Mouse (Mus musculus): ENCODE data around the gene Tyw3.

The Tyw3 gene

DNA sequence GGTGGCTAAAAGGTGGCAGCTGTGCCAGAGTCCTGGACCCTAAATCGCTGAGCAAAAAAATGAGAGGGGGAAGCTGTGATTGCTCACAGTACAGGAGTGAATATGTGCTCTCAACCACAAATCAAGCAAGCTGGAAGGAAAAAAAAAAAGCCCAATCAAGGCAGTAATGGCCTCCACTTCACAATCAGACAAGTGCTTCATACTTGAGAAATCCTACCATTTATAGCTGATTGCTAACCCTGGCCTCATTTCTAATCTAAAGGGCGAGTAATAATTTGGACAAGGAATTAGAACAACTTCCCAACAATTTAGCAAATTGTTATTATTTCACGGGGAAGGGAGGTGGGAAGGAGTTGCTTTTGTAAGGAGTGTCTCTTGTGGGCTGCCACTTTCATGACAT is 31.5 kb downstream of the Tyw3 start:
- DNase-seq (ENCODE audit: low spot score in 2 of 2), result no peak

DNA sequence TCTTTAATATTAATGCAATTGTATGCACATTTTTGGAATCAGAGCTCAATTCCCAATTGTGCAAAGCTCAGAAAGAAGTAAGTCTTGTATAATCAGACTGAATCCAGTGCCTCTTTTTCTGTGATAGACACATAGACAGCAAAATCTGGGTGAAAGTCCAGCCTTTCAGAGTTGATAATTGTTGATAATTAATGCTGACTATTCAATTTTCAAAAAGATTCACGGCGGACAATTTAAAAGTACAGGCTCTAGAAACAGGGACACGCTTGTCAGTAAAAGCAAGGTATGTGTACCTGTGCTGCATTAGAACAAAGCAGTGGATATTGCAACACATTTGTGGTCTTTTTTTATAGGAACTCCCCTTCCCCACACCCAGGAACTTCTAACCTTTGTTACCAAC is 34.7 kb downstream of the Tyw3 start:
- DNase-seq (ENCODE audit: low spot score in 2 of 2), result no peak

- no peak for DNase-seq (ENCODE audit: low spot score in 2 of 2)
Measured at GRCm38 (mm10) chr3:154551035-154551411, 45.9 kb downstream of the Tyw3 start.

DNA sequence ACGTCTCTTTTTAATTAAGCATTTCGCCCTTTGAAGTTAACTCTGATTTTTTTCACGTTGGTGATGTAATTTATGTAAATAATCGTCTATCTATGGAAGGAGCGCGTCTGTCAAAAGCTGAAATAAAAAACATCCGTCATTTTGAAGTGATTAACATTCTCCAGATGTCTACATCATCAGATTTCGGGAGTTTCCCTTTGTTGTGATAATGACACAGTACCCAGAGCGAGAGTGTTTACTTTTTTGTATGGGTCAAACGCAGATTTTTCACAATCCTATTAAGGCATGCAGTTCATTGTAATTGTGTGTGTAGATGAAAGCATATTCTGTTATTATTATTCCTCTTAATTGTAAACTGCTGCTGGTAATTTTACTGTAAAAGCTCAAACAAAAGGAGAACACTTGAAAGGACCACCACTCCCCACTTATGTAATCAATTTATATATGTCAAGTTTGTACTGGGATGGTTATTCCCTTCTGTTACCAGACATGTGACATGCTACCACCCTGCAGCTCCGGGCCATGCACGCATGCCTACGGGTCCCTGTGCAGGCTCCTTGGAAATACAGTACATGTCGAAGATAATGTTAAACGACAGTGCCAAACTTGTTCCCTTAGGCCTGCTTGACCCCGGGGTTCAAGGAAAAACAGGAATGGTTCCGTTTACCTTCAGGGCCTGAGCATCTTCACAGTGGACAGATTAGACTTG is 46.4 kb downstream of the Tyw3 start:
- DNase-seq (ENCODE audit: low spot score in 2 of 2), result no peak

DNA sequence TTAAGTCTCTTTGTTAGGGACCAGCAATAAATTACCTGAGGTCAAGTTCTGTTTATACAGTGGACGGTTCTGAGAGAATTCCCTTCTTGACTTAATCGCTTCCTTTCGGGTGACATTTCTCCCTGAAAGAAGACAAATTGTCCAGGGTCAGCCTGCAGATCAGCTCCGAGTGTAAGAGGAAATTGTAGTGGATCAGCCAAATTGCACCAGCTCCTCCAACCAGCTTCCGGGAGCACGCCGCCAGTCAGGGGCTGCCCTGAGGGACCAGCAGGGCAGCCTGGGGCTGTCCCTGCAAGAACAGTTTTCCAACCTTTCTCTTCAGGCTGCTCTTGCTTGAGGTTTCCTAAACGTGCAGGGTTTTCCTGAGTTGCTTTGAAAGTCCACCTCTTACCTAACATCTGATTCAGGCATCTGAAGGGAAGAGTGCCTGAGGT is 48.0 kb downstream of the Tyw3 start:
- no peak for DNase-seq (ENCODE audit: low spot score in 2 of 2)

GRCm38 (mm10) chr3:154547549-154548426 is 49.1 kb downstream of the Tyw3 start:
- no peak for DNase-seq (ENCODE audit: low spot score in 2 of 2)

GRCm38 (mm10) chr3:154546234-154546633 is 50.7 kb downstream of the Tyw3 start:
- DNase-seq (ENCODE audit: low spot score in 2 of 2), result no peak

DNA sequence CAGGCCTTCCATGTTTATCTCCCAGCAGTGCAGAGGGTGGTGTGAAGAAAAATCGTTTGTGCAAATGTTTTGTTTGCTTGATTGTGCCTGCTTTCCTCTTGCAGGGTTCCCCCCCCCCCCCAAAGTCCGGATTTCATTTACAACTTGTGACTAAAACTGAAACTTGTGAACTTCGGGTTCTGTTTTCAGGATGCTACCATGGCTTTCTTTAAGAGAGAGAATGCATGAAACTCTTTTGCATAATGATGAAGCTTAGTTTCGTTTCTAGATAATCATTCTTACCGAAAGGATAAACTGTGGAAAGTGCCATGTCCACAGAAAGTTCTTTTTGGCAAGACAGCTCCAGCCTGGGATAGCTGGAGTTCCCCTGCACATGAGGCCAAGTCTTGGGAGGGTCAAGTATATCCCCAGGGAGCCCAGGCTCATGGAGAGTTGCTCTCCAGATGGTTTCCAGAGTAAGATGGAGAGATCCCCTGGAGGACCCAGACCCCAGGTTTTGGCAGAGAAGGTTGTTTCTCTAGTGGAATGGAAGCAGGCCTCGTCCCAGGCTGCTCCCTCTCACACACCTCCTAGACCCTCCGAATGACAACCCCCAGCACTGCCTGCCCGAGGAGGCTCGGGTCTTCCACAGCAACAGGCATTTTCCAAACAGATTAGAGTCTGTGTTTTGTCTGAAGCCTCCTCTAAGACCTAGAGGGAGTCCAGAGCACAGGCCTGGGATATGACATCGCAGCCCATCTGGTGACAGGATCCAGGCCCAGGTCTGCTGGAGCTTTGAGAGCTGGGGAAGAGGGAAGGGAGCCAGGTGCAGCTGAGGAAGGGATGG is 56.6 kb downstream of the Tyw3 start:
- DNase-seq (ENCODE audit: low spot score in 2 of 2), result peak; percentile 62 to 69

DNA sequence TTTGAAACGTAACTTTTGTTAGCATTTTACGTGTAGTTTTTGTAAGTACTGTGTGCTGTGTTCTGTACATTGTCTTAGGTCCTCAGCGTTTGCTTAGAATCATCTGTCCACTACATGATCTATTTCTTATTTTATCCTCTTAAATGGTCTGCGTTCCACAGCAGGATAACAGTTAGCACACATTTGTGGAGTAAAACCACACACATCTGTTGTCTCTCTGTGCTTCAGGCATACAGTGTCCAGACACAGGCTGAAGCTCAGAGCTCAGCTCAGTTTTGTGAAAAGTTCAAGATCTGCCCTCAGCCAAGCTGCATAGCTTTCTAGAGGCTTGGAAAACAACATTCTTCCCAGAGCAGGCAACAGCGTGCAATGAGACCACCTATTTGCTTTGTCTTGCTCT is 60.8 kb downstream of the Tyw3 start:
- no peak for DNase-seq (ENCODE audit: low spot score in 2 of 2)

- DNase-seq (ENCODE audit: low spot score in 2 of 2), result peak; percentile 46
Measured at GRCm38 (mm10) chr3:154533246-154533645, 63.7 kb downstream of the Tyw3 start.

- DNase-seq (ENCODE audit: low spot score in 2 of 2), result no peak
Measured at GRCm38 (mm10) chr3:154528973-154529372, 67.9 kb downstream of the Tyw3 start.

DNA sequence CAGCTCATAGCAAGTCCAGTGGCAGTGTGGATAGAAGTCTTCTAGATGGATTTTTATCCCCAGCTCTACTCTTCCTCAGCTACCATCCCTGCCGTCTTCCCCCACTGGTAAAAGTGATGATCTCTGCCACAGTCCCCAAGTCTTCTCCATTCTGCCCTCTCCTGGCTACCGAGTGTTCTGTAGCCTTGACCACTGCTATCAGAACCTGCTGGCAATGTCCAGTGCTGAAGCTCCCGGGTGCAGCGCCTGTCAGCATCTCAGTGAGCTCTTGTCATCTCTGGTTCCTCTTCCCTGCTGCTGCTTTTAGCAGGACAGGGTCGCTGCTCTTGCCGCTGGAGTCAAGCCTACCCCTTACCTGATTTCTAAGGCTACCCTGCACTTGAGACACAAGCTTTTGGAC is 70.3 kb downstream of the Tyw3 start:
- DNase-seq (ENCODE audit: low spot score in 2 of 2), result no peak

Data from heart, adult 9 months (tissue).